Mouse (Mus musculus) spleen, postnatal 0 days (tissue): ENCODE results near the gene Lca5. TPM values are rescaled to one million over a fixed set of nuclear protein-coding genes. Genes with fewer than 3 reads are reported as not detected.

Experiments
- polyA plus RNA-seq: library from polyadenylated mRNA; unstranded; fragments of >200 nt; fragmentation: Nextera tagmentation; extraction: Ambion mirVana; gene quantifications from 2 replicates; pipeline ENCODE4 v1.2.1, GENCODE M21; 2015

Gene Lca5
- polyA plus RNA-seq: 3.2 and 3.4 TPM in 2 replicates

GRCm38 (mm10) chr9:83440392-83441357 is at the start of gene Lca5:
Gene Lca5, minus strand, starts transcription at chr9:83441127.

Other genes with a start within 250 kb of the Lca5 start
- gene Sh3bgrl2, start 107.2 kb upstream of the Lca5 start, polyA plus RNA-seq: 5.3 and 6.3 TPM in 2 replicates